8 mouse cellular contexts compared by ENCODE assay signal in the genomic region with DNA sequence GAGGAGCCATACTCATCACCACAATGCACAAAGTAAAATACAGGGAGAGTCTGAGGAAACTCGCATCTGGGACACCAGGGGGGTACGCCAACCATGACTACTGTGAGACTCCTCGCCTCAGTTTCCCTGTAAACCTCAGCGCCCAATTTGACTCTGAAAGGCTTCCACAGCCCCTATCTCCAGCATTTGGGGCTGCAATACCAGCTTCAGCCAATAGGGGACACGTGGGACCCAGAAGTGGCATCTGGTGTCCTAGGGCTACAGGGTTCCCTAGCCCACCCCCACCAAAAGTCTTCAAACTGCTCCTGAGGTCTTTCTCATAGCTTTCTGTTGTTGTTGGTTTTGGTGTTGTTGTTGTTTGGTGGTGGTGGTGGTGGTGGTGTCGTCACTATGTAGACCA. TPM values are rescaled to one million over a fixed set of nuclear protein-coding genes. Genes with fewer than 3 reads are reported as not detected.
DNase-seq lines count a peak whose midpoint lies in the region; ATAC-seq and TF ChIP-seq lines count a peak whose summit lies in the region.

No protein-coding gene starts in this region.

- H3K4me2 ChIP-seq in kidney, embryonic 16.5 days (replicated peaks; ENCODE audit: low read depth, low read length) = no peak overlapping the region; the same call in 1 of the 2 replicates
- no peak overlapping the region for H3K4me2 ChIP-seq in hindbrain, postnatal 0 days (ENCODE audit: low read depth, low read length)
- peak overlapping the region; percentile 38 for H3K4me2 ChIP-seq in stomach, postnatal 0 days (replicated peaks; ENCODE audit: low read depth)

- no peak overlapping the region for H3K9ac ChIP-seq in kidney, embryonic 16.5 days (replicated peaks; ENCODE audit: low read length)
- H3K9ac ChIP-seq in ES-E14 (ENCODE audit: insufficient read depth, low read depth, low read length, poor library complexity, severe bottlenecking) = no peak overlapping the region
- no peak overlapping the region for H3K9ac ChIP-seq in hindbrain, postnatal 0 days (replicated peaks; ENCODE audit: low read length)
- H3K9ac ChIP-seq in stomach, postnatal 0 days (ENCODE audit: low read length) = no peak overlapping the region

- H3K27ac ChIP-seq in kidney, embryonic 16.5 days (ENCODE audit: low read length) = no peak overlapping the region
- H3K27ac ChIP-seq in ES-E14 (ENCODE audit: insufficient read depth, low read depth, low read length, poor library complexity, severe bottlenecking) = no peak overlapping the region
- H3K27ac ChIP-seq in hindbrain, postnatal 0 days = no peak overlapping the region
- peak overlapping the region; percentile 41 for H3K27ac ChIP-seq in stomach, postnatal 0 days (replicated peaks)

- no peaks in the 10 kb centered on the region for H3K9me3 ChIP-seq in kidney, embryonic 16.5 days (ENCODE audit: low read length)
- no peaks in the 10 kb centered on the region for H3K9me3 ChIP-seq in ES-E14 (ENCODE audit: control insufficient read depth, insufficient read depth, low read depth, low read length)
- no peaks in the 10 kb centered on the region for H3K9me3 ChIP-seq in hindbrain, postnatal 0 days (ENCODE audit: low read length)
- no peaks in the 10 kb centered on the region for H3K9me3 ChIP-seq in stomach, postnatal 0 days (ENCODE audit: control insufficient read depth, low read length)

- H3K27me3 ChIP-seq in kidney, embryonic 16.5 days (ENCODE audit: insufficient read depth, low read length) = peaks cover 37% of the 10 kb centered on the region
- peaks cover 6% of the 10 kb centered on the region; the same call in 1 of the 2 replicates for H3K27me3 ChIP-seq in hindbrain, postnatal 0 days (ENCODE audit: insufficient read depth, low read length)
- no peaks in the 10 kb centered on the region for H3K27me3 ChIP-seq in stomach, postnatal 0 days (ENCODE audit: control insufficient read depth, insufficient read depth, low read length)

- WGBS in kidney, embryonic 16.5 days = 31% methylated on average over 6 of the region's 6 CpGs
- 41% methylated on average over 6 of the region's 6 CpGs for WGBS in hindbrain, postnatal 0 days
- 35% methylated on average over 6 of the region's 6 CpGs for WGBS in stomach, postnatal 0 days

- no peak overlapping the region for H3K4me3 ChIP-seq in kidney, embryonic 16.5 days (ENCODE audit: low read length)
- H3K4me3 ChIP-seq in ES-E14 (ENCODE audit: insufficient read depth in 1 of 2, low read depth in 1 of 2, low read length in 2 of 2, poor library complexity in 1 of 2, severe bottlenecking in 1 of 2) = peak overlapping the region; percentile 21 to 47; a peak in 3 of 4 replicates
- H3K4me3 ChIP-seq in hindbrain, postnatal 0 days (ENCODE audit: low read length) = no peak overlapping the region
- no peak overlapping the region; the same call in 1 of the 2 replicates for H3K4me3 ChIP-seq in stomach, postnatal 0 days (ENCODE audit: low read depth, low read length)

- ATAC-seq in kidney, embryonic 16.5 days (ENCODE audit: low FRiP score, low TSS enrichment) = no peak
- ATAC-seq in hindbrain, postnatal 0 days = no peak
- no peak for ATAC-seq in stomach, postnatal 0 days (ENCODE audit: low FRiP score, low TSS enrichment)

- in situ Hi-C loops in ES-E14 (cut with MboI; ENCODE audit: low sequenced_read_pairs in 2 of 2, unreplicated experiment in 2 of 2) = no loop called here

- H3K36me3 ChIP-seq in kidney, embryonic 16.5 days (ENCODE audit: insufficient read depth, low read length) = no peaks in the 10 kb centered on the region
- H3K36me3 ChIP-seq in ES-E14 (ENCODE audit: control insufficient read depth, insufficient read depth, low read length, poor library complexity, severe bottlenecking) = no peaks in the 10 kb centered on the region
- no peaks in the 10 kb centered on the region for H3K36me3 ChIP-seq in hindbrain, postnatal 0 days (ENCODE audit: insufficient read depth, low read length)
- H3K36me3 ChIP-seq in stomach, postnatal 0 days (ENCODE audit: control insufficient read depth, insufficient read depth, low read length) = no peaks in the 10 kb centered on the region

- H3K4me1 ChIP-seq in kidney, embryonic 16.5 days (ENCODE audit: insufficient read depth, low read length) = peaks cover 37% of the 10 kb centered on the region
- H3K4me1 ChIP-seq in ES-E14 (ENCODE audit: control insufficient read depth in 2 of 2, insufficient read depth in 2 of 2, low read length in 2 of 2, poor library complexity in 1 of 2) = peaks cover 4 to 29% of the 10 kb centered on the region in 2 experiments
- 0 out of 2 replicates have a peak, but pooled peaks cover 2% of the 10 kb centered on the region for H3K4me1 ChIP-seq in hindbrain, postnatal 0 days (ENCODE audit: insufficient read depth, low read length)
- H3K4me1 ChIP-seq in stomach, postnatal 0 days (replicated peaks; ENCODE audit: control insufficient read depth, insufficient read depth) = no peaks in the 10 kb centered on the region; the same call in 1 of the 2 replicates

- no peak for TF ChIP-seq EP300 in stomach, postnatal 0 days (optimal IDR thresholded peaks at IDR 0.05)

- peak; percentile 51 for DNase-seq in kidney, adult 18-20 months
- DNase-seq in 3T3-L1 (ENCODE audit: low read depth, low spot score) = peak; percentile 45
- peak; percentile 76 for DNase-seq in ES-E14 (ENCODE audit: low read depth, low spot score)
- DNase-seq in hindbrain, postnatal 0 days (ENCODE audit: low spot score) = peak; percentile 38
- no peak for DNase-seq in stomach, postnatal 0 days (ENCODE audit: low spot score)
- no peak for DNase-seq in right cerebral cortex, postnatal 10 days (ENCODE audit: low spot score in 2 of 2)
- no peak for DNase-seq in gastrocnemius, adult 18-20 months (ENCODE audit: low spot score)

- peak; percentile 66 for TF ChIP-seq CTCF in hindbrain, postnatal 0 days (IDR thresholded peaks at IDR 0.05; ENCODE audit: low read depth)
- peak; percentile 74 for TF ChIP-seq CTCF in stomach, postnatal 0 days (IDR thresholded peaks at IDR 0.05; ENCODE audit: low read depth)

TF ChIP-seq in ES-E14, 5 proteins besides CTCF, POLR2A, EP300 and RAD21:
- TF ChIP-seq ZC3H11A (IDR thresholded peaks at IDR 0.05; ENCODE audit: borderline replicate concordance, low read depth, low read length) (no peak), HCFC1 (IDR thresholded peaks at IDR 0.05; ENCODE audit: borderline replicate concordance, insufficient read depth, low read length) (no peak), MAFK (IDR thresholded peaks at IDR 0.05; ENCODE audit: insufficient read depth, low read depth, low read length) (no peak)
TF ChIP-seq in ES-E14: peak in this region for 0.

RNA-seq across cellular contexts. Expression of gene Tjp3, which starts 2.8 kb away (rescaled TPM):
- 21.9 and 22.6 TPM in 2 replicates for polyA plus RNA-seq in kidney, embryonic 16.5 days (2015; fragmentation: Nextera tagmentation; extraction: Ambion mirVana)
- 5.2 and 15.2 TPM in 2 replicates for total RNA-seq in ES-E14 (2012; rRNA removed)
- total RNA-seq in hindbrain, postnatal 0 days (2014; rRNA removed) = 2.9 and 6.0 TPM in 2 replicates
- polyA plus RNA-seq in hindbrain, postnatal 0 days (2015; fragmentation: Nextera tagmentation; extraction: Ambion mirVana) = 3.9 and 5.2 TPM in 2 replicates
- polyA plus RNA-seq in stomach, postnatal 0 days (2015; fragmentation: Nextera tagmentation; extraction: Ambion mirVana) = 42.5 and 46.0 TPM in 2 replicates
- not detected for total RNA-seq in gastrocnemius, adult 18-20 months (2021)

RNA-seq across cellular contexts. Expression of gene Pip5k1c, which starts 4.2 kb away (rescaled TPM):
- 62.9 and 63.9 TPM in 2 replicates for polyA plus RNA-seq in kidney, embryonic 16.5 days (2015; fragmentation: Nextera tagmentation; extraction: Ambion mirVana)
- total RNA-seq in ES-E14 (2012; rRNA removed) = 27.3 and 34.6 TPM in 2 replicates
- 223 and 242 TPM in 2 replicates for total RNA-seq in hindbrain, postnatal 0 days (2014; rRNA removed)
- polyA plus RNA-seq in hindbrain, postnatal 0 days (2015; fragmentation: Nextera tagmentation; extraction: Ambion mirVana) = 97.4 and 108 TPM in 2 replicates
- 19.1 and 21.1 TPM in 2 replicates for polyA plus RNA-seq in stomach, postnatal 0 days (2015; fragmentation: Nextera tagmentation; extraction: Ambion mirVana)
- total RNA-seq in gastrocnemius, adult 18-20 months (2021) = 10 to 100 TPM; 19.7 to 20.4 TPM

RNA-seq across cellular contexts. Expression of gene Apba3, which starts 21.8 kb away (rescaled TPM):
- 88.6 and 88.7 TPM in 2 replicates for polyA plus RNA-seq in kidney, embryonic 16.5 days (2015; fragmentation: Nextera tagmentation; extraction: Ambion mirVana)
- 72.3 and 90.2 TPM in 2 replicates for total RNA-seq in ES-E14 (2012; rRNA removed)
- 61.0 and 63.6 TPM in 2 replicates for total RNA-seq in hindbrain, postnatal 0 days (2014; rRNA removed)
- 24.0 and 27.6 TPM in 2 replicates for polyA plus RNA-seq in hindbrain, postnatal 0 days (2015; fragmentation: Nextera tagmentation; extraction: Ambion mirVana)
- polyA plus RNA-seq in stomach, postnatal 0 days (2015; fragmentation: Nextera tagmentation; extraction: Ambion mirVana) = 30.5 and 34.6 TPM in 2 replicates
- total RNA-seq in gastrocnemius, adult 18-20 months (2021) = 100 to 1,000 TPM; 102 to 105 TPM

RNA-seq across cellular contexts. Expression of gene Mrpl54, which starts 21.9 kb away (rescaled TPM):
- 218 and 238 TPM in 2 replicates for polyA plus RNA-seq in kidney, embryonic 16.5 days (2015; fragmentation: Nextera tagmentation; extraction: Ambion mirVana)
- 114 and 138 TPM in 2 replicates for total RNA-seq in ES-E14 (2012; rRNA removed)
- 106 and 113 TPM in 2 replicates for total RNA-seq in hindbrain, postnatal 0 days (2014; rRNA removed)
- 159 and 170 TPM in 2 replicates for polyA plus RNA-seq in hindbrain, postnatal 0 days (2015; fragmentation: Nextera tagmentation; extraction: Ambion mirVana)
- polyA plus RNA-seq in stomach, postnatal 0 days (2015; fragmentation: Nextera tagmentation; extraction: Ambion mirVana) = 210 and 215 TPM in 2 replicates
- 100 to 1,000 TPM; 106 to 116 TPM for total RNA-seq in gastrocnemius, adult 18-20 months (2021)

RNA-seq across cellular contexts. Expression of gene Cactin, which starts 32.3 kb away (rescaled TPM):
- polyA plus RNA-seq in kidney, embryonic 16.5 days (2015; fragmentation: Nextera tagmentation; extraction: Ambion mirVana) = 42.3 and 43.2 TPM in 2 replicates
- 53.1 and 54.9 TPM in 2 replicates for total RNA-seq in ES-E14 (2012; rRNA removed)
- 24.3 and 46.2 TPM in 2 replicates for total RNA-seq in hindbrain, postnatal 0 days (2014; rRNA removed)
- polyA plus RNA-seq in hindbrain, postnatal 0 days (2015; fragmentation: Nextera tagmentation; extraction: Ambion mirVana) = 19.6 and 20.2 TPM in 2 replicates
- 16.2 and 16.6 TPM in 2 replicates for polyA plus RNA-seq in stomach, postnatal 0 days (2015; fragmentation: Nextera tagmentation; extraction: Ambion mirVana)
- total RNA-seq in gastrocnemius, adult 18-20 months (2021) = 10 to 100 TPM; 10.1 to 10.9 TPM

Comparison
In these comparisons a context has a peak if more than half of its experiments do, and no peak if none do; other contexts are left out.
1. DNase-seq: peak in kidney, adult 18-20 months (single experiment), 3T3-L1 (single experiment), ES-E14 (single experiment) and hindbrain, postnatal 0 days (single experiment); none in stomach, postnatal 0 days (single experiment), right cerebral cortex, postnatal 10 days (0 of 2) and gastrocnemius, adult 18-20 months (single experiment).
2. H3K4me3 ChIP-seq: peak in ES-E14 (2 of 2); none in kidney, embryonic 16.5 days (single experiment), hindbrain, postnatal 0 days (single experiment) and stomach, postnatal 0 days (single experiment).